Mouse (Mus musculus) neural tube, embryonic 14.5 days (tissue): Measurements from ENCODE around the gene Urb1. TPM values are rescaled to one million over a fixed set of nuclear protein-coding genes. Genes with fewer than 3 reads are reported as not detected.

ENCODE experiments used
- ATAC-seq: fragments of 200-750 bp; cut with Nextera tagmentation; 2 replicates; pipeline ENCODE4 v1.8.0; 2017; ENCODE audit warnings: low read depth, mild to moderate bottlenecking, moderate TSS enrichment, moderate library complexity
- H3K27ac ChIP-seq: fragments of 300-500 bp; sonication (generic); 2 replicates; pipeline ENCODE4 v1.5.1; 2014; ENCODE audit warnings: low read depth, mild to moderate bottlenecking, control low read depth, low read length, moderate library complexity, mixed read lengths
- H3K27me3 ChIP-seq: fragments of 300-500 bp; sonication (generic); 2 replicates; pipeline ENCODE4 v1.6.1; 2014; ENCODE audit warnings: low read length; ENCODE audit not compliant: control insufficient read depth, insufficient read depth
- H3K36me3 ChIP-seq: fragments of 300-500 bp; sonication (generic); 2 replicates; pipeline ENCODE4 v1.6.1; 2014; ENCODE audit warnings: low read length, mixed read lengths; ENCODE audit not compliant: control insufficient read depth, insufficient read depth
- H3K4me1 ChIP-seq: fragments of 300-500 bp; sonication (generic); 2 replicates; pipeline ENCODE4 v1.6.1; 2014; ENCODE audit warnings: low read length; ENCODE audit not compliant: control insufficient read depth, insufficient read depth
- H3K4me2 ChIP-seq: fragments of 300-500 bp; sonication (generic); 2 replicates; pipeline ENCODE4 v1.6.1; 2014; ENCODE audit warnings: mild to moderate bottlenecking, low read depth, low read length, control low read depth
- H3K4me3 ChIP-seq: fragments of 300-500 bp; sonication (generic); 2 replicates; pipeline ENCODE4 v1.5.1; 2014; ENCODE audit warnings: low read depth, low read length, control low read depth, mixed read lengths
- H3K9ac ChIP-seq: fragments of 300-500 bp; sonication (generic); replicated peaks from 2 replicates; pipeline ENCODE4 v1.6.1; 2014; ENCODE audit warnings: low read depth, mild to moderate bottlenecking, control low read depth, low read length, mixed read lengths
- H3K9me3 ChIP-seq: fragments of 300-500 bp; sonication (generic); 2 replicates; pipeline ENCODE4 v1.6.1; 2016; ENCODE audit warnings: low read length; ENCODE audit not compliant: control insufficient read depth
- WGBS: fragments of 180-500 bp; shearing (Covaris S2); extraction: QIAGEN DNeasy Blood & Tissue Kit; methylation state at CpG from one replicate; pipeline ENCODE4 v1.1.7; 2014; 5-methylcytosine and 5-hydroxymethylcytosine counted together
- polyA plus RNA-seq: library from polyadenylated mRNA; unstranded; fragments of >200 nt; fragmentation: Nextera tagmentation; extraction: Ambion mirVana; gene quantifications from 2 replicates; pipeline ENCODE4 v1.2.1, GENCODE M21; 2014

Urb1 gene
- polyA plus RNA-seq, 1 experiment from 2014 or later = 13.4 TPM

- H3K36me3 ChIP-seq = no peaks in the 10 kb centered on the region
- no peak for ATAC-seq
- H3K4me3 ChIP-seq = no peak overlapping the region
- H3K27me3 ChIP-seq = no peaks in the 10 kb centered on the region
- 52% methylated on average over 3 of the region's 3 CpGs for WGBS
- H3K27ac ChIP-seq = no peak overlapping the region
- H3K4me1 ChIP-seq = peaks cover 11% of the 10 kb centered on the region
- H3K9me3 ChIP-seq = no peaks in the 10 kb centered on the region
- no peak overlapping the region for H3K4me2 ChIP-seq
- H3K9ac ChIP-seq = no peak overlapping the region
Measured at GRCm38 (mm10) chr16:90706279-90706678, 103.9 kb downstream of the Urb1 start.

- Histone ChIP-seq H3K9me3 (no peaks in the 10 kb centered on the region), H3K4me2 (no peak overlapping the region), H3K4me3 (no peak overlapping the region), H3K27me3 (no peaks in the 10 kb centered on the region), H3K4me1 (peaks cover 4% of the 10 kb centered on the region; the same call in 1 of the 2 replicates), H3K27ac (no peak overlapping the region), H3K9ac (no peak overlapping the region), H3K36me3 (no peaks in the 10 kb centered on the region)
- WGBS = 77% methylated on average over 13 of the region's 13 CpGs
- ATAC-seq = no peak
Measured at GRCm38 (mm10) chr16:90704161-90704825, 105.9 kb downstream of the Urb1 start.

- Histone ChIP-seq H3K27ac (no peak overlapping the region), H3K36me3 (no peaks in the 10 kb centered on the region), H3K4me2 (no peak overlapping the region), H3K27me3 (no peaks in the 10 kb centered on the region), H3K9me3 (no peaks in the 10 kb centered on the region), H3K4me1 (no peaks in the 10 kb centered on the region), H3K9ac (no peak overlapping the region), H3K4me3 (no peak overlapping the region)
- ATAC-seq = no peak
- WGBS = 29% methylated on average over 1 of the region's 1 CpGs
Measured at GRCm38 (mm10) chr16:90703646-90704045, 106.6 kb downstream of the Urb1 start.

GRCm38 (mm10) chr16:90701541-90701940 is 108.7 kb downstream of the Urb1 start:
- Histone ChIP-seq H3K36me3 (no peaks in the 10 kb centered on the region), H3K4me3 (no peak overlapping the region), H3K9ac (no peak overlapping the region), H3K4me1 (no peaks in the 10 kb centered on the region), H3K9me3 (no peaks in the 10 kb centered on the region), H3K27ac (no peak overlapping the region), H3K27me3 (no peaks in the 10 kb centered on the region), H3K4me2 (no peak overlapping the region)
- WGBS = 96% methylated on average over 2 of the region's 2 CpGs
- no peak for ATAC-seq

Other genes starting within 250 kb of the Urb1 start
- gene Mis18a, start 83.0 kb downstream of the Urb1 start, polyA plus RNA-seq = 19.9 and 21.1 TPM in 2 replicates
- not detected in 2 replicates for gene Mrap, start 72.2 kb downstream of the Urb1 start, polyA plus RNA-seq
- 2.1 and 2.2 TPM in 2 replicates for gene Eva1c, start 16.3 kb upstream of the Urb1 start, polyA plus RNA-seq
- 46.2 and 54.5 TPM in 2 replicates for gene Cfap298, start 124.7 kb upstream of the Urb1 start, polyA plus RNA-seq
- 62.7 and 72.0 TPM in 2 replicates for gene Synj1, start 200.9 kb upstream of the Urb1 start, polyA plus RNA-seq
- 89.2 and 96.1 TPM in 2 replicates for gene Paxbp1, start 234.1 kb upstream of the Urb1 start, polyA plus RNA-seq